Mouse (Mus musculus): ENCODE data around the gene Olfr202.

GRCm38 (mm10) chr16:59249684-59250083 lies 36.9 kb downstream of the Olfr202 start:
- TF ChIP-seq CTCF (IDR thresholded peaks at IDR 0.05; ENCODE audit: control insufficient read depth, insufficient read depth, insufficient replicate concordance, low read depth, low read length) (no peak), POLR2A (IDR thresholded peaks at IDR 0.05; ENCODE audit: control insufficient read depth, low read depth, low read length) (no peak)

All from testis, adult 2 months (tissue).